Mouse (Mus musculus) intestine, postnatal 0 days (tissue): ENCODE results near the gene Tbp. TPM values are rescaled to one million over a fixed set of nuclear protein-coding genes. Genes with fewer than 3 reads are reported as not detected.

Experiments
- ATAC-seq: fragments of 200-750 bp; cut with Nextera tagmentation; 2 replicates; pipeline ENCODE4 v1.8.0; 2017; ENCODE audit warnings: mild to moderate bottlenecking, moderate TSS enrichment, moderate library complexity
- H3K27ac ChIP-seq: fragments of 300-500 bp; sonication (generic); 2 replicates; pipeline ENCODE4 v1.5.1; 2014; ENCODE audit warnings: mild to moderate bottlenecking, low read depth, low read length, moderate library complexity
- H3K27me3 ChIP-seq: fragments of 300-500 bp; sonication (generic); replicated peaks from 2 replicates; pipeline ENCODE4 v1.6.1; 2014; ENCODE audit warnings: low read length, mixed read lengths; ENCODE audit not compliant: control insufficient read depth, insufficient read depth
- H3K36me3 ChIP-seq: fragments of 300-500 bp; sonication (generic); 2 replicates; pipeline ENCODE4 v1.6.1; 2014; ENCODE audit warnings: mild to moderate bottlenecking, moderate library complexity; ENCODE audit not compliant: control insufficient read depth, insufficient read depth
- H3K4me1 ChIP-seq: fragments of 300-500 bp; sonication (generic); replicated peaks from 2 replicates; pipeline ENCODE4 v1.6.1; 2014; ENCODE audit warnings: antibody characterized with exemption, low read length, mixed read lengths; ENCODE audit not compliant: control insufficient read depth, insufficient read depth
- H3K4me2 ChIP-seq: fragments of 300-500 bp; sonication (generic); replicated peaks from 2 replicates; pipeline ENCODE4 v1.6.1; 2014; ENCODE audit warnings: low read depth, mild to moderate bottlenecking, moderate library complexity
- H3K4me3 ChIP-seq: fragments of 300-500 bp; sonication (generic); 2 replicates; pipeline ENCODE4 v1.5.1; 2014; ENCODE audit warnings: low read depth, low read length
- H3K9ac ChIP-seq: fragments of 300-500 bp; sonication (generic); 2 replicates; pipeline ENCODE4 v1.6.1; 2014; ENCODE audit warnings: mild to moderate bottlenecking, low read depth, low read length
- H3K9me3 ChIP-seq: fragments of 300-500 bp; sonication (generic); 2 replicates; pipeline ENCODE4 v1.6.1; 2016; ENCODE audit warnings: mixed run types; ENCODE audit not compliant: control insufficient read depth
- CTCF ChIP-seq: sonication (generic); IDR thresholded peaks from 2 replicates; pipeline ENCODE4 v1.5.1; 2016; ENCODE audit warnings: low read depth, mild to moderate bottlenecking, control low read depth, antibody characterized with exemption, moderate library complexity
- WGBS: fragments of 180-500 bp; shearing (Covaris S2); extraction: QIAGEN DNeasy Blood & Tissue Kit; methylation state at CpG from one replicate; pipeline ENCODE4 v1.1.7; 2014; 5-methylcytosine and 5-hydroxymethylcytosine counted together
- polyA plus RNA-seq: library from polyadenylated mRNA; unstranded; fragments of >200 nt; fragmentation: Nextera tagmentation; extraction: Ambion mirVana; gene quantifications from 2 replicates; pipeline ENCODE4 v1.2.1, GENCODE M21; 2015

Tbp gene
- polyA plus RNA-seq, 1 experiment from 2014 or later = 21.7 TPM

DNA sequence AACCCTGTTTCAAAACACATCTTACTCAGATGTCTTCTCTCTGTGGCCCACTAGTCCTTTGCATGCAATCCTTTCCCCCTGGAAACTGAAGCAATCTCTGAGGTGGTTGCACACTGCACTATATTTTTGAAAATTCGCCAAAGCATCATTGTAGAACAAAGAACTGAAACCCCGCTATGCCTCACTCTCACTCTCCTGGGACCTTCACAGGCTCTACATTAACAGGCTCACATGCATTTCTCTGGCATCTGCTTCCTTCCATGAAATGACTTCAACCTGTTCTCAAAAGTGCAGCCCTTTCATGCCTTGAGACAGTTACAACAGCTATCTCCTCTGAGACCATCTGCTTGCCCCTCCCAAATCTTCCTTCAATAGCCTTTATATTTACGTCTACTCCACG is 46.8 kb downstream of the Tbp start:
- H3K27ac ChIP-seq = no peak overlapping the region
- no peak for TF ChIP-seq CTCF
- 66% methylated on average over 4 of the region's 4 CpGs for WGBS
- no peaks in the 10 kb centered on the region for H3K9me3 ChIP-seq
- no peaks in the 10 kb centered on the region for H3K36me3 ChIP-seq
- H3K9ac ChIP-seq = no peak overlapping the region
- H3K27me3 ChIP-seq = no peaks in the 10 kb centered on the region
- no peaks in the 10 kb centered on the region for H3K4me1 ChIP-seq
- no peak for ATAC-seq
- no peak overlapping the region for H3K4me2 ChIP-seq
- no peak overlapping the region for H3K4me3 ChIP-seq

DNA sequence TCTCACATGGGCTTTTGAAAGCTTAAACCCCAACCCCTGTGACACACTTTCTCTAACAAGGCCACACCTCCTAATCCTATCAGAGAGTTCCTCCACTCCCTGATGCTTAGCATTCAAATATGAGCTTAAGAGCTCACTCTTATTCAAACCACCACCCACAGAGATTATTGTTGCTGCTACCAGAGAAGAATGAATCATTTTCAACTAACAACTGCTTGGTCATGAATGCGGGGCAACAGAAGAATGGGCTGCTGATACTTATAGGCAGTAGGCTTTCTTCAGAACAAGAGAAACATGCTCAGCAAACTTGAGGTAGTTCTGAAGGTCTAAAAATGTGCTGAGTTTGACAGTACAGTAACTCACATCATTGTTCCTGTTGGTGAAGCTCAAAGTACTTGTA is 50.0 kb downstream of the Tbp start:
- Histone ChIP-seq H3K4me1 (no peaks in the 10 kb centered on the region), H3K9ac (no peak overlapping the region), H3K9me3 (no peaks in the 10 kb centered on the region), H3K27ac (no peak overlapping the region), H3K4me3 (no peak overlapping the region), H3K36me3 (no peaks in the 10 kb centered on the region), H3K4me2 (no peak overlapping the region), H3K27me3 (no peaks in the 10 kb centered on the region)
- no peak for TF ChIP-seq CTCF
- WGBS = 56% methylated on average over 1 of the region's 1 CpGs
- ATAC-seq = no peak

DNA sequence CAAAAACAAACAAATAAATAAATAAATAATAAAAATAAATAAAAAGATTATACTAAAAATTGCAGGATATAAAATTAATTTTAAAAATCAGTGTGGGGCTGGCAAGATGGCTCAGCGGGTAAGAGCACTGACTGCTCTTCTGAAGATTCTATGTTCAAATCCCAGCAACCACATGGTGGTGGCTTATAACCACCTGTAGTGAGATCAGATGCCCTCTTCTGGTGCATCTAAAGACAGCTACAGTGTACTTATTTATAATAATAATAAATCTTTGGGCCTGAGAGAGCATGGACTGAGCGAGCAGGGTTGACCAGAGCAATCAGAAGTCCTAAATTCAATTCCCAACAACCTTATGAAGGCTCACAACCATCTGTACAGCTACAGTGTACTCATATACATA is 60.3 kb downstream of the Tbp start:
- Histone ChIP-seq H3K4me3 (no peak overlapping the region), H3K9me3 (no peaks in the 10 kb centered on the region), H3K9ac (no peak overlapping the region), H3K4me1 (no peaks in the 10 kb centered on the region), H3K36me3 (no peaks in the 10 kb centered on the region), H3K27ac (no peak overlapping the region), H3K27me3 (no peaks in the 10 kb centered on the region), H3K4me2 (no peak overlapping the region)
- no peak for ATAC-seq
- 0 out of 2 replicates have a peak, but pooled peaks have one; percentile 8 for TF ChIP-seq CTCF
- 87% methylated on average over 2 of the region's 2 CpGs for WGBS

DNA sequence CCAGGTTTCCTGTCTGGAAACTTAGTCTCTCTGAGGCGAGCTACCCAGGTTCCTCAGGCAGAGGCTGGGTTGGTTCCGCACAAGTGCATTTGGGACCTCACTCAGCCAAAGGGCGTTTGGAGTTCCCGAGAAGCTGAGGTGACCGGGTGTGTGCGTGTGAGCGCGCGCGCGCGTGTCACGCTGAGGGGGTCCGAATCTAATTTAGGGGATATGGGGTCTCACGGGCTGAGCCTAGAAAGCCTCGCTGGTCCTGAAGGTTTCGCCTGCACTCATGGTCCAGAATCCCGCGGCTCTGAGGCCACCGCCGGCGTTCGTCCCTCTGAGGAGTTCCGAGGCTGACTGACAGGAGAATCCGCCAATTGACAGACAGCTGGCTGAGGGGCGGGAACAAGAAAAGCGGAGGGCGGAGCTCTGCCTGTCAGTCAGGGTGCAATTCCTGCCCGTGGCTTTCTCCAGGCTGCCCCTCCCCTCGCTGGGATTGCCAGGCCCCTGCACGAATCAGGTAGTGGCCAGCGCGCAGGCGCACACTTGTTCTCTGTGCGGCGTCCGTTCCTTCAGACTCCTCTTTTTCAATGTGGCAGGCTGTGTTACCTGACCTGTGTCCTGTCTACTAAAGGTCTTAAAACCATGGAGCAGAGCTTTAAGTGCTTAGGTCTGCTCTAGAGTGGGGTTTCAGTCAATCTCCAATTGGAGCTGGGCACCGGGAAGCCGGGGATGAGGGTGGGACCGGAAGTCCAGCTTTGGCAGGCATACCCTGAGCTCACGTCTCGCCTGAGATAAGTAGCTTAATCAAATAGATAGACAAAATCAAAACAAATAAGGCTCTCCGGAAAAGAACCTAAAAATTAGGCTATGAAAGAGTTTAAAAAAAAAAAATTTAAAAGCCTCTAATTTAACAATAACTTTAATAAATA is 64.6 kb downstream of the Tbp start, which contains the start of gene Prdm9:
TSS of gene Prdm9 (minus strand) at position 341 of the 914 bp plus-strand sequence.
- H3K36me3 ChIP-seq = no peaks in the 10 kb centered on the region
- no peak for TF ChIP-seq CTCF
- no peaks in the 10 kb centered on the region for H3K9me3 ChIP-seq
- H3K9ac ChIP-seq = peak within 1 kb of the TSS; percentile 75
- peak; percentile 100 for ATAC-seq
- H3K4me1 ChIP-seq = no peaks in the 10 kb centered on the region
- H3K27me3 ChIP-seq = no peaks in the 10 kb centered on the region
- peak within 1 kb of the TSS; percentile 96 for H3K4me2 ChIP-seq
- under 1% methylated on average over 43 of the region's 43 CpGs for WGBS
- H3K27ac ChIP-seq = peak within 1 kb of the TSS; percentile 86
- peak within 1 kb of the TSS; percentile 76 for H3K4me3 ChIP-seq

DNA sequence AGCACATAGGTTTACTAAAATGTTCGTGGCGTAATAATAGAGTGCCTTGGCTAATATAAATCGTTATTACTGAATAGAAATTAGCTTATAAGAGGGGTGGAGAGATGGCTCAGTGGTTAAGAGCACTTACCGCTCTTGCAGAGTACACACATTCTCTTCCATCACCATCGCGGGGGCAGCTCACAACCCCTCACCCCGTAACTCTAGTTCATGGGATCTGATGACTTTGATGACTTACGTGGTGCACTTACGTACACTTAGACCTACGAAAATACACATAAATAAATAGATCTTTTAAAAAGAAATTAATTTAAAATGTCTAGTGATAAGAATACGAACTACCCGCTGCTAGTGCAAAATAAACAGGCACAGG is 65.2 kb downstream of the Tbp start:
- H3K27ac ChIP-seq = no peak overlapping the region
- no peaks in the 10 kb centered on the region for H3K9me3 ChIP-seq
- H3K36me3 ChIP-seq = no peaks in the 10 kb centered on the region
- WGBS = 39% methylated on average over 12 of the region's 12 CpGs
- peak overlapping the region; percentile 75; the same call in 1 of the 2 replicates for H3K9ac ChIP-seq
- ATAC-seq = no peak
- no peak for TF ChIP-seq CTCF
- H3K4me2 ChIP-seq = peak overlapping the region; percentile 96
- H3K4me3 ChIP-seq = peak overlapping the region; percentile 76
- no peaks in the 10 kb centered on the region for H3K27me3 ChIP-seq
- H3K4me1 ChIP-seq = no peaks in the 10 kb centered on the region

DNA sequence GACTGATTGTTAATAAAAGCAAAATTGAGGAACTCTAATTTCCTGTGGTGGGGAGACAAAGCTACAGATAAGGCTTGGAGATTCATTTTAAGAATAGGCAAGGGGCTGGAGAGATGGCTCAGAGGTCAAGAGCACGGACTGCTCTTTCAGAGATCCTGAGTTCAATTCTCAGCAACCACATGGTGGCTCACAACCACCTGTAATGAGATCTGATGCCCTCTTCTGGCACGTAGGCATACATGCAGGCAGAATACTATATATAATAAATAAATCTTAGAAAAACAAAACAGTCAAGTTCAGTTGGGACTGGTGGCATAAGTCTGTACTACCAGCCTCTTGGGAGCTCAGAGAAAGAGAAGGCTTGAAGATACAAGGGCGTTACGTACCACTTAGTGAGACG is 67.2 kb downstream of the Tbp start:
- peak; percentile 33; the same call in 1 of the 2 replicates for TF ChIP-seq CTCF
- Histone ChIP-seq H3K9ac (no peak overlapping the region), H3K4me2 (no peak overlapping the region), H3K36me3 (no peaks in the 10 kb centered on the region), H3K4me1 (no peaks in the 10 kb centered on the region), H3K27ac (no peak overlapping the region), H3K27me3 (no peaks in the 10 kb centered on the region), H3K9me3 (no peaks in the 10 kb centered on the region), H3K4me3 (no peak overlapping the region)
- no peak for ATAC-seq
- 75% methylated on average over 5 of the region's 5 CpGs for WGBS
